Mouse (Mus musculus): ENCODE results near the gene Twistnb.

The Twistnb gene

GRCm38 (mm10) chr12:33429387-33430160 is at the start of gene Twistnb:
Gene Twistnb (plus strand): TSS chr12:33429635.
- DNase-seq (ENCODE audit: extremely low read depth, insufficient read length, low spot score) = peak; percentile 84

- DNase-seq (ENCODE audit: extremely low read depth, insufficient read length, low spot score) = no peak
Measured at GRCm38 (mm10) chr12:33388842-33389241, 40.6 kb upstream of the Twistnb start.

GRCm38 (mm10) chr12:33390844-33391560 is 38.4 kb upstream of the Twistnb start:
- DNase-seq (ENCODE audit: extremely low read depth, insufficient read length, low spot score) = peak; percentile 43

GRCm38 (mm10) chr12:33394804-33395623 is 34.4 kb upstream of the Twistnb start, which contains the start of gene Efcab10:
Gene Efcab10 (plus strand): TSS chr12:33394854.
- no peak for DNase-seq (ENCODE audit: extremely low read depth, insufficient read length, low spot score)

- no peak for DNase-seq (ENCODE audit: extremely low read depth, insufficient read length, low spot score)
Measured at GRCm38 (mm10) chr12:33403265-33403693, 26.2 kb upstream of the Twistnb start.

GRCm38 (mm10) chr12:33404996-33405395 is 24.4 kb upstream of the Twistnb start:
- no peak for DNase-seq (ENCODE audit: extremely low read depth, insufficient read length, low spot score)

- DNase-seq (ENCODE audit: extremely low read depth, insufficient read length, low spot score) = no peak
Measured at GRCm38 (mm10) chr12:33405398-33406026, 23.9 kb upstream of the Twistnb start.

- no peak for DNase-seq (ENCODE audit: extremely low read depth, insufficient read length, low spot score)
Measured at GRCm38 (mm10) chr12:33411580-33412151, 17.8 kb upstream of the Twistnb start.

GRCm38 (mm10) chr12:33424329-33424728 is 5.1 kb upstream of the Twistnb start:
- no peak for DNase-seq (ENCODE audit: extremely low read depth, insufficient read length, low spot score)

- no peak for DNase-seq (ENCODE audit: extremely low read depth, insufficient read length, low spot score)
Measured at GRCm38 (mm10) chr12:33427293-33427692, 2.1 kb upstream of the Twistnb start.

GRCm38 (mm10) chr12:33427726-33428125 is 1.7 kb upstream of the Twistnb start:
- no peak for DNase-seq (ENCODE audit: extremely low read depth, insufficient read length, low spot score)

GRCm38 (mm10) chr12:33433812-33434211 is 4.4 kb downstream of the Twistnb start:
- DNase-seq (ENCODE audit: extremely low read depth, insufficient read length, low spot score) = no peak

GRCm38 (mm10) chr12:33434758-33435157 is 5.3 kb downstream of the Twistnb start:
- no peak for DNase-seq (ENCODE audit: extremely low read depth, insufficient read length, low spot score)

- no peak for DNase-seq (ENCODE audit: extremely low read depth, insufficient read length, low spot score)
Measured at GRCm38 (mm10) chr12:33455418-33455817, 26.0 kb downstream of the Twistnb start.

- DNase-seq (ENCODE audit: extremely low read depth, insufficient read length, low spot score) = peak; percentile 9
Measured at GRCm38 (mm10) chr12:33456242-33456641, 26.8 kb downstream of the Twistnb start.

- no peak for DNase-seq (ENCODE audit: extremely low read depth, insufficient read length, low spot score)
Measured at GRCm38 (mm10) chr12:33480975-33481374, 51.5 kb downstream of the Twistnb start.

GRCm38 (mm10) chr12:33482931-33483330 is 53.5 kb downstream of the Twistnb start:
- DNase-seq (ENCODE audit: extremely low read depth, insufficient read length, low spot score) = no peak
